Mouse (Mus musculus): Measurements from ENCODE around the gene Olfr995.

Gene Olfr995
- long read RNA-seq, experiment 1, result 0 reads
- long read RNA-seq, experiment 2, result 0 reads

GRCm38 (mm10) chr2:85443539-85443938 lies at the start of gene Olfr995:
Olfr995 (minus strand) TSS chr2:85443639.
- intact Hi-C loops (cut with DNase I), result no loop called here

GRCm38 (mm10) chr2:85490396-85490795 lies 47.0 kb upstream of the Olfr995 start:
- intact Hi-C loops (cut with DNase I), result no loop called here

- intact Hi-C loops (cut with DNase I), result no loop called here
Measured at GRCm38 (mm10) chr2:85466801-85467325, 23.4 kb upstream of the Olfr995 start.

- intact Hi-C loops (cut with DNase I), result no loop called here
Measured at GRCm38 (mm10) chr2:85442546-85442945, 893 bp downstream of the Olfr995 start.

GRCm38 (mm10) chr2:85436351-85436750 lies 7.1 kb downstream of the Olfr995 start, which contains the start of gene Olfr994:
Olfr994 (minus strand) TSS chr2:85436451.
- intact Hi-C loops (cut with DNase I), result no loop called here

- intact Hi-C loops (cut with DNase I), result no loop called here
Measured at GRCm38 (mm10) chr2:85425893-85426292, 17.5 kb downstream of the Olfr995 start.

GRCm38 (mm10) chr2:85414777-85415176 lies 28.7 kb downstream of the Olfr995 start, which contains the start of gene Olfr993:
Olfr993 (minus strand) TSS chr2:85414877.
- intact Hi-C loops (cut with DNase I), result no loop called here

- intact Hi-C loops (cut with DNase I), result no loop called here
Measured at GRCm38 (mm10) chr2:85409369-85409768, 34.1 kb downstream of the Olfr995 start, which contains the start of gene Olfr992. Olfr992 (minus strand) TSS chr2:85409469.

All from adrenal gland (tissue).